Mouse (Mus musculus) neural tube, embryonic 13.5 days (tissue): ENCODE results near the gene Mbnl1. TPM values are rescaled to one million over a fixed set of nuclear protein-coding genes. Genes with fewer than 3 reads are reported as not detected.

Experiments used
- ATAC-seq: fragments of 200-750 bp; cut with Nextera tagmentation; 2 replicates; pipeline ENCODE4 v1.8.0; 2017; ENCODE audit warnings: low read depth, mild to moderate bottlenecking, moderate TSS enrichment, moderate library complexity
- H3K27ac ChIP-seq: fragments of 300-500 bp; sonication (generic); replicated peaks from 2 replicates; pipeline ENCODE4 v1.5.1; 2015; ENCODE audit warnings: moderate library complexity, mild to moderate bottlenecking, inconsistent platforms
- H3K27me3 ChIP-seq: fragments of 300-500 bp; sonication (generic); 2 replicates; pipeline ENCODE4 v1.6.1; 2015; ENCODE audit warnings: mild to moderate bottlenecking, inconsistent platforms
- H3K36me3 ChIP-seq: fragments of 300-500 bp; sonication (generic); 2 replicates; pipeline ENCODE4 v1.6.1; 2015; ENCODE audit warnings: mild to moderate bottlenecking, inconsistent platforms
- H3K4me1 ChIP-seq: fragments of 300-500 bp; sonication (generic); replicated peaks from 2 replicates; pipeline ENCODE4 v1.6.1; 2015; ENCODE audit warnings: inconsistent platforms
- H3K4me2 ChIP-seq: fragments of 300-500 bp; sonication (generic); 2 replicates; pipeline ENCODE4 v1.6.1; 2015; ENCODE audit warnings: inconsistent platforms, mild to moderate bottlenecking, moderate library complexity
- H3K4me3 ChIP-seq: fragments of 300-500 bp; sonication (generic); 2 replicates; pipeline ENCODE4 v1.5.1; 2015; ENCODE audit warnings: mild to moderate bottlenecking, inconsistent platforms
- H3K9ac ChIP-seq: fragments of 300-500 bp; sonication (generic); 2 replicates; pipeline ENCODE4 v1.6.1; 2015; ENCODE audit warnings: moderate library complexity, mild to moderate bottlenecking, inconsistent platforms
- H3K9me3 ChIP-seq: fragments of 300-500 bp; sonication (generic); 2 replicates; pipeline ENCODE4 v1.6.1; 2016; ENCODE audit warnings: inconsistent platforms
- WGBS: fragments of 180-500 bp; shearing (Covaris S2); methylation state at CpG from one replicate; pipeline ENCODE4 v1.1.7; 2015; 5-methylcytosine and 5-hydroxymethylcytosine counted together
- polyA plus RNA-seq: library from polyadenylated mRNA; unstranded; fragments of >200 nt; fragmentation: Nextera tagmentation; extraction: Ambion mirVana; gene quantifications from 2 replicates; pipeline ENCODE4 v1.2.1, GENCODE M21; 2015

Mbnl1 gene
- polyA plus RNA-seq, 1 experiment from 2014 or later, result 54.7 TPM

DNA sequence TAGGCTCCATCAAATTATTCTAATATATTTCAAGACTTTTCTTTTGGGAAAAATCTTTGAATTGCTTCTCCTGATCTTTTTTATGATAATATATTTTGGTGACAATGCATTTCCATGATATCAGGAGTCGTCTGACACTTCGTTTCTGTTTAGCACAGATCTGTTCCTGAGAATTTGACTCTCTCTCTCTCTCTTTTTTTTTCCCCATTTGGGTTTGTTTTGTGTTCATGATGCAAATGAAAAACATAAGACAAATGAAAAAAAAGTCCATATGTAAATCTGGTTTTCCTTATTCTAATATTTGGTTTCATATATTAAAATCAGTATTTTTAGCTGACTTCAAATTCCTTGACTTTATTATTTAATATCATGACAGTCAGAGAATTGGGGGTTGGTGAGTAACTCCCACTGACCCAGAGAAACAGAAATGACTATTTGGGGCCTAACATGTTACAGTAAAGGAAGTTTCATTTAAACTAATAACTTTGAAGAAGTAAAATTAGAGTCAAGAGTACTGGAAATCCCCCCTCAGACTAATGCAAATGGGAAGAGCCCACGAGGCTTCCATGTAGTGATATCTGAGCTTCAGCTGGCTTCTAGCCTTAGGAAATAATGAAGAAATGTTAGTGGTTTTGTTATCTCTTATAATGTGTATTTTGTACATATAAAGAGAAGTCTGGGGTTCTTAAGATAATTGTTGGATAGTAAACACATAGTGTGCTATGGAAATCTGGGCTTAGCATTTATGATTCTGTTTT lies 65.8 kb downstream of the Mbnl1 start:
- no peak for ATAC-seq
- H3K27ac ChIP-seq, result no peak overlapping the region
- H3K9ac ChIP-seq, result no peak overlapping the region
- H3K36me3 ChIP-seq, result no peaks in the 10 kb centered on the region
- 91% methylated on average over 3 of the region's 3 CpGs for WGBS
- H3K27me3 ChIP-seq, result no peaks in the 10 kb centered on the region
- H3K9me3 ChIP-seq, result no peaks in the 10 kb centered on the region
- peaks cover 14% of the 10 kb centered on the region for H3K4me1 ChIP-seq
- H3K4me2 ChIP-seq, result no peak overlapping the region
- H3K4me3 ChIP-seq, result no peak overlapping the region

DNA sequence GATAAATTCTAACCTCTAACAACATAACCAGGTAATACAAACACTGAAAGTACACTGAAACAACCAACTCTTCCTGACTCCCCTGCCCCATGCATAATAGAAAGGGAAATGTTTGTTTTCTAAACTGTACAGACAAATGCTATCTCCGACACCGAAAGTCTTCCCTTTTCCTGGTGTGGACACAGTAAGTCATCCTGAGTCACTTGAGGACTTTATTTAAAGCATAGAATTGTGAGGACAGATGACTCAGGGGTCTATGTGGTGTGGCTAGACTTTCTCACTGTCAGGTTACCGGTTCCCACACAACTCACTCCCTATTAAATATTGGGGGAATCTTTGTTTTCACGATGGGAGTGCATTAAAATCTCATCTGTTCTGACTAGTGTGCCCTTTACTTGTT lies 68.5 kb downstream of the Mbnl1 start:
- Histone ChIP-seq H3K36me3 (no peaks in the 10 kb centered on the region), H3K4me2 (no peak overlapping the region), H3K4me3 (no peak overlapping the region), H3K9ac (no peak overlapping the region), H3K27me3 (no peaks in the 10 kb centered on the region), H3K27ac (no peak overlapping the region), H3K4me1 (peaks cover 6% of the 10 kb centered on the region), H3K9me3 (no peaks in the 10 kb centered on the region)
- WGBS, result 81% methylated on average over 4 of the region's 4 CpGs
- no peak for ATAC-seq

GRCm38 (mm10) chr3:60546196-60546595 lies 73.6 kb downstream of the Mbnl1 start:
- no peaks in the 10 kb centered on the region for H3K9me3 ChIP-seq
- no peaks in the 10 kb centered on the region for H3K27me3 ChIP-seq
- H3K4me1 ChIP-seq, result peaks cover 13% of the 10 kb centered on the region
- no peak overlapping the region for H3K4me3 ChIP-seq
- H3K36me3 ChIP-seq, result no peaks in the 10 kb centered on the region
- no peak overlapping the region for H3K4me2 ChIP-seq
- no peak for ATAC-seq
- no peak overlapping the region for H3K27ac ChIP-seq
- no peak overlapping the region for H3K9ac ChIP-seq
- 80% methylated on average over 9 of the region's 9 CpGs for WGBS

DNA sequence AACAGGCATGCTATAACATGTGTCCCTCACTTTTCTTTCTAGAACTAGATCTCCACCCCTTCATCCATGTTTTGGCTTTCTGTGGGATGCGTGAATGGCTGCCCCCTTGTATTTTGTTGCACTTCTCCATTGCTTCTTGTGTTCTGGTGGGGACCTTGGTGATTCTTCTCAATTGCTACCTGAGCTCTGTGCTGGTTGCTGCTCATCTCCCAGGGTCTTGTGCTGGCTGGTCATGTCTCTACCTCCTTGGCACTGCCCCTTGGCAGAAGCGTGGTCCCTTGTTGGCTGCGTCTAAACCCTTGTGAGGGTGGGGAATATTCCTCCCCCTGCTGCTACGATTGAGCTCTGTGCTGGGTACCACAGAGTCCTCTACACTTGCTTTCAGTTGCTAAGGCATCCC lies 74.3 kb downstream of the Mbnl1 start:
- H3K9me3 ChIP-seq, result no peaks in the 10 kb centered on the region
- WGBS, result 91% methylated on average over 4 of the region's 4 CpGs
- H3K36me3 ChIP-seq, result no peaks in the 10 kb centered on the region
- H3K4me3 ChIP-seq, result no peak overlapping the region
- no peak for ATAC-seq
- no peak overlapping the region for H3K4me2 ChIP-seq
- peaks cover 13% of the 10 kb centered on the region for H3K4me1 ChIP-seq
- H3K27me3 ChIP-seq, result no peaks in the 10 kb centered on the region
- H3K27ac ChIP-seq, result no peak overlapping the region
- no peak overlapping the region for H3K9ac ChIP-seq

GRCm38 (mm10) chr3:60550492-60550891 lies 77.9 kb downstream of the Mbnl1 start:
- Histone ChIP-seq H3K9me3 (no peaks in the 10 kb centered on the region), H3K4me1 (peaks cover 7% of the 10 kb centered on the region), H3K36me3 (no peaks in the 10 kb centered on the region), H3K27ac (no peak overlapping the region), H3K4me3 (no peak overlapping the region), H3K9ac (no peak overlapping the region), H3K27me3 (no peaks in the 10 kb centered on the region), H3K4me2 (no peak overlapping the region)
- no peak for ATAC-seq
- 75% methylated on average over 5 of the region's 5 CpGs for WGBS

- no peak overlapping the region for H3K27ac ChIP-seq
- 75% methylated on average over 3 of the region's 3 CpGs for WGBS
- ATAC-seq, result no peak
- no peak overlapping the region for H3K9ac ChIP-seq
- H3K4me1 ChIP-seq, result peaks cover 7% of the 10 kb centered on the region
- no peaks in the 10 kb centered on the region for H3K27me3 ChIP-seq
- no peaks in the 10 kb centered on the region for H3K36me3 ChIP-seq
- H3K4me3 ChIP-seq, result no peak overlapping the region
- H3K4me2 ChIP-seq, result no peak overlapping the region
- no peaks in the 10 kb centered on the region for H3K9me3 ChIP-seq
Observed at GRCm38 (mm10) chr3:60551650-60552049, 79.0 kb downstream of the Mbnl1 start.

GRCm38 (mm10) chr3:60553011-60553410 lies 80.4 kb downstream of the Mbnl1 start:
- Histone ChIP-seq H3K4me2 (no peak overlapping the region), H3K9me3 (no peaks in the 10 kb centered on the region), H3K4me3 (no peak overlapping the region), H3K27ac (no peak overlapping the region), H3K9ac (no peak overlapping the region), H3K4me1 (peaks cover 7% of the 10 kb centered on the region), H3K36me3 (no peaks in the 10 kb centered on the region), H3K27me3 (no peaks in the 10 kb centered on the region)
- WGBS, result 83% methylated on average over 3 of the region's 3 CpGs
- ATAC-seq, result no peak

- 84% methylated on average over 3 of the region's 3 CpGs for WGBS
- Histone ChIP-seq H3K9ac (no peak overlapping the region), H3K4me2 (no peak overlapping the region), H3K27me3 (no peaks in the 10 kb centered on the region), H3K27ac (no peak overlapping the region), H3K36me3 (no peaks in the 10 kb centered on the region), H3K9me3 (no peaks in the 10 kb centered on the region), H3K4me3 (no peak overlapping the region), H3K4me1 (peaks cover 23% of the 10 kb centered on the region)
- no peak for ATAC-seq
Observed at GRCm38 (mm10) chr3:60556596-60556995, 84.0 kb downstream of the Mbnl1 start.

DNA sequence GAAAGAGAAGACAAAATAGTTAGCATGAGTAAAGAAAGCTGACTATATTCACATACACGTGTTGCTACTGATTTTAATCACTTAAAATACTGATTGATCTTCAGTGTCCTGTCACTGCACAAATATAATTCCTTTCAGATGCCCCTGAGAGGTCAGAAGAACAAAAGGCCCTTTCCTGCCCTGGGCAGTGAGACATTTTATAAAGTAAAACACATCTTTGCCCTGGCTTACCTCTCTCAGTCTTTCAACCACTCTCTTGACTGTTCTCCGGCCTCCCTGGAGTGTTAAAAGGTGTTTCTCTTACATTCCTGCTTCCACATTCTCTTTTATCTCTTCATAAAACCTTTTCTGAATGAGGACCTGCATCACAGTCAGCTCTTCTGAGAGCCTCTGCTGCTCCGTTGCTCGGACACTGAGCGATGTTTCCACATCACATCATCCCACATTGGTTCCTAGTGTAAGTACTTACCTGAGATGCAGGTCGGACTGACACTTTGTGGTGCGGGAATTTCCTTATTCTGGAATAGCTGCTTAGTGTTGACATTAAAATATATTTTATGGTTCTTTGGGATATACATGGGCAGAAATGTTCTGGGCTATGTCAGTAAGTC lies 85.7 kb downstream of the Mbnl1 start:
- no peaks in the 10 kb centered on the region for H3K9me3 ChIP-seq
- no peak overlapping the region for H3K9ac ChIP-seq
- ATAC-seq, result no peak
- 77% methylated on average over 7 of the region's 7 CpGs for WGBS
- H3K4me1 ChIP-seq, result peaks cover 30% of the 10 kb centered on the region
- H3K36me3 ChIP-seq, result no peaks in the 10 kb centered on the region
- no peaks in the 10 kb centered on the region for H3K27me3 ChIP-seq
- H3K4me3 ChIP-seq, result no peak overlapping the region
- H3K27ac ChIP-seq, result no peak overlapping the region
- H3K4me2 ChIP-seq, result no peak overlapping the region

DNA sequence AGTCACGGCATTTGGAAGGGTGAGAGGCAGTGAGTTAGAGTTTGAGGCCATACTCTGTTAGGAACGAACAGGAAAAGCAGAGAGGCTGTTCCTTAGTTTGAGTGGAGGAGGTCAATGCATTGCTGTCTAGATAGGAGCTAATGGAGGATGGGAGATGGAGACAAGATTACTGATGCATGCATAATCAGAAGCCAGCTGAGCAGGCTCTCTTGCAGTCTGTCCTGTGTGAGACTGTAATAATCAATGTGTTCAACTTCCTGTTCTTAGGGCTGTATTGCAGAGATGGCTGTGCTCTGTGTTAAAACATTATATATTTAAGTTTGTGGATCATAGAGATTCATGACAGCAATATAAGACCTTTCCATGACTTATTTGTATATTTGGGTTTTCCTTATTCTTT lies 87.1 kb downstream of the Mbnl1 start:
- no peak overlapping the region for H3K9ac ChIP-seq
- H3K27me3 ChIP-seq, result no peaks in the 10 kb centered on the region
- no peak overlapping the region for H3K4me3 ChIP-seq
- no peaks in the 10 kb centered on the region for H3K36me3 ChIP-seq
- peaks cover 44% of the 10 kb centered on the region for H3K4me1 ChIP-seq
- no peaks in the 10 kb centered on the region for H3K9me3 ChIP-seq
- ATAC-seq, result peak; percentile 44; the same call in 1 of the 2 replicates
- no peak overlapping the region for H3K4me2 ChIP-seq
- 61% methylated on average over 2 of the region's 2 CpGs for WGBS
- 0 out of 2 replicates have a peak overlapping the region, but pooled peaks have one; percentile 9 for H3K27ac ChIP-seq

GRCm38 (mm10) chr3:60563529-60564243 lies 91.1 kb downstream of the Mbnl1 start:
- Histone ChIP-seq H3K9ac (no peak overlapping the region), H3K9me3 (no peaks in the 10 kb centered on the region), H3K27ac (peak overlapping the region; percentile 15; the same call in 1 of the 2 replicates), H3K27me3 (no peaks in the 10 kb centered on the region), H3K4me1 (peaks cover 68% of the 10 kb centered on the region), H3K4me2 (no peak overlapping the region), H3K36me3 (no peaks in the 10 kb centered on the region), H3K4me3 (no peak overlapping the region)
- 71% methylated on average over 10 of the region's 10 CpGs for WGBS
- ATAC-seq, result no peak

DNA sequence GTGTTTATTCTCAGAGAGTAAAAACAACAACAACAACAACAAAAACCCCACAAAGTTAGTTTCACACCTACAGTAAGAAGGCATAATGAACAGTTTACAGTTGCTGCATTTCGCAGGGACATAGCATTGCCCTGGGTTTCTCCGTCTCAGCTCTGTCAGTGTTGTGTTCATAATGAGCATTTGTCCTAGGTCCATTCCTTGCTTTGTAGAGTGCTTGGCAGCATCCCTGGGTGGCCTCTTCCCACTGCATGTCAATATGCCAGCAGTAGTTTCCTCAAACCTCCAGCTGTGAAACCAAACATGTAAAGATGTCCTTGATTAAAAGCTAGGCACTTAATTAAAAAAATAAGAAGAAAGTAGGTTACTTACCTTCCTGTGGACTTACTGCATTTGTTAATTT lies 91.6 kb downstream of the Mbnl1 start:
- H3K27ac ChIP-seq, result no peak overlapping the region
- no peak overlapping the region for H3K9ac ChIP-seq
- H3K9me3 ChIP-seq, result no peaks in the 10 kb centered on the region
- no peak overlapping the region for H3K4me2 ChIP-seq
- ATAC-seq, result no peak
- H3K36me3 ChIP-seq, result no peaks in the 10 kb centered on the region
- WGBS, result 40% methylated on average over 2 of the region's 2 CpGs
- H3K4me3 ChIP-seq, result no peak overlapping the region
- no peaks in the 10 kb centered on the region for H3K27me3 ChIP-seq
- H3K4me1 ChIP-seq, result peaks cover 68% of the 10 kb centered on the region
